Mouse (Mus musculus) lung, embryonic 16.5 days (tissue): Measurements from ENCODE around the gene Gm14548. TPM values are rescaled to one million over a fixed set of nuclear protein-coding genes. Genes with fewer than 3 reads are reported as not detected.
"Not testable (repeated sequence)": the region's sequence is repeated elsewhere in the genome, so short reads cannot be mapped to it uniquely, and the experiment has no call there.

ENCODE experiments used
- ATAC-seq: fragments of 200-750 bp; cut with Nextera tagmentation; 2 replicates; pipeline ENCODE4 v1.8.0; 2017; ENCODE audit warnings: low read depth, mild to moderate bottlenecking, moderate library complexity
- H3K27ac ChIP-seq: fragments of 300-500 bp; sonication (generic); 2 replicates; pipeline ENCODE4 v1.5.1; 2014; ENCODE audit warnings: mild to moderate bottlenecking, control low read depth, low read length
- H3K27me3 ChIP-seq: fragments of 300-500 bp; sonication (generic); 2 replicates; pipeline ENCODE4 v1.6.1; 2014; ENCODE audit warnings: low read depth, low read length, mixed read lengths; ENCODE audit not compliant: control insufficient read depth, insufficient read depth
- H3K36me3 ChIP-seq: fragments of 300-500 bp; sonication (generic); 2 replicates; pipeline ENCODE4 v1.6.1; 2014; ENCODE audit warnings: low read length; ENCODE audit not compliant: control insufficient read depth, insufficient read depth
- H3K4me1 ChIP-seq: fragments of 300-500 bp; sonication (generic); replicated peaks from 2 replicates; pipeline ENCODE4 v1.6.1; 2014; ENCODE audit warnings: low read length, mixed read lengths; ENCODE audit not compliant: control insufficient read depth, insufficient read depth
- H3K4me2 ChIP-seq: fragments of 300-500 bp; sonication (generic); 2 replicates; pipeline ENCODE4 v1.6.1; 2014; ENCODE audit warnings: low read depth, low read length, control low read depth
- H3K4me3 ChIP-seq: fragments of 300-500 bp; sonication (generic); 2 replicates; pipeline ENCODE4 v1.5.1; 2014; ENCODE audit warnings: mild to moderate bottlenecking, low read length, control low read depth
- H3K9ac ChIP-seq: fragments of 300-500 bp; sonication (generic); 2 replicates; pipeline ENCODE4 v1.6.1; 2014; ENCODE audit warnings: low read length, control low read depth
- H3K9me3 ChIP-seq: fragments of 300-500 bp; sonication (generic); 2 replicates; pipeline ENCODE4 v1.6.1; 2016; ENCODE audit warnings: low read length; ENCODE audit not compliant: control insufficient read depth
- WGBS: fragments of 180-500 bp; shearing (Covaris S2); extraction: QIAGEN DNeasy Blood & Tissue Kit; methylation state at CpG from one replicate; pipeline ENCODE4 v1.1.7; 2014; 5-methylcytosine and 5-hydroxymethylcytosine counted together
- polyA plus RNA-seq: library from polyadenylated mRNA; unstranded; fragments of >200 nt; fragmentation: Nextera tagmentation; extraction: Ambion mirVana; gene quantifications from 2 replicates; pipeline ENCODE4 v1.2.1, GENCODE M21; 2015

The Gm14548 gene
- polyA plus RNA-seq, 1 experiment from 2014 or later, result 0.44 TPM

DNA sequence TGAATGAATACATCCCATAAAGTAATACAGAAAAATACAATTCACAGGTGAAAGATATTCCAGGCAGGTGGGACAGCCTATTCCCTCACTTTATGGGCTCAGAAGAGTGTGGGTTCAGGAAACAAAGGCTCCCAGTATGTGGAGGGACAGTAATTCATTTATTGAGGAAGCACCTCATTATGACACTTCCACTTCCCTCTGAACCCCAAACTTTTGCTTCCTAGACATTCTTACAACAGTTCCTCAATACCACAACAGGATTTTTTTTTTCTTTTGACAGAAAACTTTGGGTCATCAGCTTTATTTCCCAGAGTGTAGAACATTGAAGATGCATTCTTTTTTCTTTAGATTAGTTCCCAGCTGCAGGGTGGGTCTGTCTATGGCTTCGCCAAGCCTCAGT, 60.1 kb downstream of the Gm14548 start:
- not testable (repeated sequence) for H3K9me3 ChIP-seq

More for the DNA sequence above, 60.1 kb downstream of the Gm14548 start:
- not testable (repeated sequence) for H3K4me1 ChIP-seq, ATAC-seq, H3K36me3 ChIP-seq, H3K27ac ChIP-seq, H3K4me2 ChIP-seq, H3K4me3 ChIP-seq, H3K9ac ChIP-seq, H3K27me3 ChIP-seq
- WGBS, result no CpG with 5 or more reads among the region's 1 CpGs

Other genes with a start within 250 kb of the Gm14548 start
- gene Leng1, start 232.3 kb downstream of the Gm14548 start, polyA plus RNA-seq, result 12.2 and 13.5 TPM in 2 replicates
- gene Tmc4, start 220.6 kb downstream of the Gm14548 start, polyA plus RNA-seq, result 33.8 and 41.3 TPM in 2 replicates
- gene Tsen34, start 205.3 kb downstream of the Gm14548 start, polyA plus RNA-seq, result 258 and 270 TPM in 2 replicates
- 47.0 and 51.3 TPM in 2 replicates for gene Mboat7, start 204.6 kb downstream of the Gm14548 start, polyA plus RNA-seq
- gene Rps9, start 194.1 kb downstream of the Gm14548 start, polyA plus RNA-seq, result 1,423 and 1,469 TPM in 2 replicates
- 1.3 and 1.6 TPM in 2 replicates for gene Pirb, start 177.7 kb downstream of the Gm14548 start, polyA plus RNA-seq
- gene Gm15448, start 72.4 kb downstream of the Gm14548 start, polyA plus RNA-seq, result 0.16 TPM in 1 of 2 replicates, not detected in the other
- 0.41 and 0.69 TPM in 2 replicates for gene Pira2, start 53.1 kb downstream of the Gm14548 start, polyA plus RNA-seq
- gene Lilra6, start 17.4 kb upstream of the Gm14548 start, polyA plus RNA-seq, result 0.36 and 1.0 TPM in 2 replicates
- gene Lair1, start 165.1 kb upstream of the Gm14548 start, polyA plus RNA-seq, result 0.88 and 0.91 TPM in 2 replicates
- gene Ttyh1, start 221.3 kb upstream of the Gm14548 start, polyA plus RNA-seq, result 2.1 and 2.9 TPM in 2 replicates
- gene Leng8, start 238.9 kb upstream of the Gm14548 start, polyA plus RNA-seq, result 54.0 and 56.1 TPM in 2 replicates